Mouse (Mus musculus) neural tube, embryonic 11.5 days (tissue): Measurements from ENCODE around the gene Sp4. TPM values are rescaled to one million over a fixed set of nuclear protein-coding genes. Genes with fewer than 3 reads are reported as not detected.

ENCODE experiments used
- ATAC-seq: fragments of 200-750 bp; cut with Nextera tagmentation; 2 replicates; pipeline ENCODE4 v1.8.0; 2017; ENCODE audit warnings: moderate number of reproducible peaks, mild to moderate bottlenecking, moderate TSS enrichment, moderate library complexity; ENCODE audit not compliant: insufficient read depth, low FRiP score, low TSS enrichment
- DNase-seq: peaks from one replicate; pipeline ENCODE4 v3.0.0-alpha.2; 2015; ENCODE audit warnings: low spot score
- H3K27ac ChIP-seq: fragments of 300-500 bp; sonication (generic); 2 replicates; pipeline ENCODE4 v1.5.1; 2014; ENCODE audit warnings: low read depth, mild to moderate bottlenecking, low read length
- H3K27me3 ChIP-seq: fragments of 300-500 bp; sonication (generic); 2 replicates; pipeline ENCODE4 v1.6.1; 2014; ENCODE audit warnings: mild to moderate bottlenecking, low read length, mixed read lengths; ENCODE audit not compliant: control insufficient read depth, insufficient read depth
- H3K36me3 ChIP-seq: fragments of 300-500 bp; sonication (generic); 2 replicates; pipeline ENCODE4 v1.6.1; 2014; ENCODE audit warnings: mild to moderate bottlenecking, low read length, moderate library complexity, mixed read lengths; ENCODE audit not compliant: control insufficient read depth, insufficient read depth
- H3K4me1 ChIP-seq: fragments of 300-500 bp; sonication (generic); 2 replicates; pipeline ENCODE4 v1.6.1; 2014; ENCODE audit warnings: low read length, mixed read lengths; ENCODE audit not compliant: control insufficient read depth, insufficient read depth
- H3K4me2 ChIP-seq: fragments of 300-500 bp; sonication (generic); 2 replicates; pipeline ENCODE4 v1.6.1; 2014; ENCODE audit warnings: low read depth, mild to moderate bottlenecking, moderate library complexity
- H3K4me3 ChIP-seq: fragments of 300-500 bp; sonication (generic); 2 replicates; pipeline ENCODE4 v1.5.1; 2014; ENCODE audit warnings: low read depth, low read length
- H3K9ac ChIP-seq: fragments of 300-500 bp; sonication (generic); 2 replicates; pipeline ENCODE4 v1.6.1; 2014; ENCODE audit warnings: mild to moderate bottlenecking, low read length
- H3K9me3 ChIP-seq: fragments of 300-500 bp; sonication (generic); 2 replicates; pipeline ENCODE4 v1.6.1; 2016; ENCODE audit warnings: low read length; ENCODE audit not compliant: control insufficient read depth
- WGBS: fragments of 180-500 bp; shearing (Covaris S2); extraction: QIAGEN DNeasy Blood & Tissue Kit; methylation state at CpG from one replicate; pipeline ENCODE4 v1.1.7; 2014; 5-methylcytosine and 5-hydroxymethylcytosine counted together
- polyA plus RNA-seq: library from polyadenylated mRNA; unstranded; fragments of >200 nt; fragmentation: Nextera tagmentation; extraction: Ambion mirVana; gene quantifications from 2 replicates; pipeline ENCODE4 v1.2.1, GENCODE M21; 2014

Gene Sp4
- polyA plus RNA-seq, 1 experiment from 2014 or later, result 19.0 TPM

GRCm38 (mm10) chr12:118296236-118296635 is 5.0 kb downstream of the Sp4 start:
- no peaks in the 10 kb centered on the region for H3K9me3 ChIP-seq
- no peak overlapping the region for H3K27ac ChIP-seq
- H3K27me3 ChIP-seq, result no peaks in the 10 kb centered on the region
- no peak overlapping the region for H3K9ac ChIP-seq
- peaks cover 14% of the 10 kb centered on the region for H3K4me1 ChIP-seq
- no peaks in the 10 kb centered on the region for H3K36me3 ChIP-seq
- 98% methylated on average over 2 of the region's 2 CpGs for WGBS
- H3K4me3 ChIP-seq, result no peak overlapping the region
- no peak for ATAC-seq
- no peak overlapping the region for H3K4me2 ChIP-seq
- no peak for DNase-seq

- H3K27me3 ChIP-seq, result no peaks in the 10 kb centered on the region
- no peaks in the 10 kb centered on the region for H3K9me3 ChIP-seq
- DNase-seq (no peak), ATAC-seq (no peak)
- no peak overlapping the region for H3K4me3 ChIP-seq
- WGBS, result 96% methylated on average over 1 of the region's 1 CpGs
- peaks cover 14% of the 10 kb centered on the region for H3K4me1 ChIP-seq
- H3K4me2 ChIP-seq, result no peak overlapping the region
- no peak overlapping the region for H3K9ac ChIP-seq
- H3K36me3 ChIP-seq, result no peaks in the 10 kb centered on the region
- H3K27ac ChIP-seq, result no peak overlapping the region
Measured at GRCm38 (mm10) chr12:118295793-118296192, 5.4 kb downstream of the Sp4 start.

- 91% methylated on average over 1 of the region's 1 CpGs for WGBS
- no peaks in the 10 kb centered on the region for H3K9me3 ChIP-seq
Measured at GRCm38 (mm10) chr12:118288947-118289346, 12.3 kb downstream of the Sp4 start.

DNA sequence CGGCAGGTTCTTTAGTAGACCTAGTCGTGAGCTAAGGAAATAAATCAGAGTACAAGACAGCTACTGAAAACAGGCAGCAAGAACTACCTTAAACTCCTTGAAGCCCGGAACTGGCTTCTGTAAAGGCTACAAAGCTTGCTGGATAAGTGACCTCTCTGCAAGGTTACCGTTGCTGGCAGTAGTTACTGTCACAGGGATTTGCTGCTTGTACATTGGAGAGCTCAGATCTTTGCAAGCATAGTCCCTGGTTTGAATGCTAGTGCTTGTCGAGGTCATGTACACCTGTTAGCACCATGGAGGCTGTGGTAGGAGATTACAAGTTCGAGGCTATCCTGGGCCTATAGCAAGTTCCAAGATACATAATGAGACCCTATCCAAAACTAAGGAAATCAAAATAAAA is 16.1 kb downstream of the Sp4 start:
- DNase-seq (no peak), ATAC-seq (no peak)
- H3K9ac ChIP-seq, result no peak overlapping the region
- WGBS, result 79% methylated on average over 6 of the region's 6 CpGs
- no peak overlapping the region for H3K4me2 ChIP-seq
- H3K36me3 ChIP-seq, result no peaks in the 10 kb centered on the region
- H3K4me3 ChIP-seq, result no peak overlapping the region
- H3K4me1 ChIP-seq, result no peaks in the 10 kb centered on the region
- no peaks in the 10 kb centered on the region for H3K27me3 ChIP-seq
- H3K9me3 ChIP-seq, result no peaks in the 10 kb centered on the region
- H3K27ac ChIP-seq, result no peak overlapping the region

More at GRCm38 (mm10) chr12:118288947-118289346, 12.3 kb downstream of the Sp4 start:
- Histone ChIP-seq H3K27ac (no peak overlapping the region), H3K36me3 (no peaks in the 10 kb centered on the region), H3K4me3 (no peak overlapping the region), H3K27me3 (no peaks in the 10 kb centered on the region), H3K4me1 (no peaks in the 10 kb centered on the region), H3K4me2 (no peak overlapping the region), H3K9ac (no peak overlapping the region)
- ATAC-seq (no peak), DNase-seq (no peak)

GRCm38 (mm10) chr12:118281961-118282360 is 19.3 kb downstream of the Sp4 start:
- Histone ChIP-seq H3K36me3 (no peaks in the 10 kb centered on the region), H3K4me3 (no peak overlapping the region), H3K27ac (no peak overlapping the region), H3K4me2 (no peak overlapping the region), H3K9me3 (no peaks in the 10 kb centered on the region), H3K9ac (no peak overlapping the region), H3K4me1 (no peaks in the 10 kb centered on the region), H3K27me3 (no peaks in the 10 kb centered on the region)
- 64% methylated on average over 1 of the region's 1 CpGs for WGBS
- DNase-seq (no peak), ATAC-seq (no peak)

- Histone ChIP-seq H3K27ac (no peak overlapping the region), H3K9ac (no peak overlapping the region), H3K36me3 (no peaks in the 10 kb centered on the region), H3K9me3 (no peaks in the 10 kb centered on the region), H3K4me1 (no peaks in the 10 kb centered on the region), H3K27me3 (no peaks in the 10 kb centered on the region), H3K4me3 (no peak overlapping the region), H3K4me2 (no peak overlapping the region)
- WGBS, result 79% methylated on average over 5 of the region's 5 CpGs
- no peak for DNase-seq
- no peak for ATAC-seq
Measured at GRCm38 (mm10) chr12:118276385-118276784, 24.9 kb downstream of the Sp4 start.

DNA sequence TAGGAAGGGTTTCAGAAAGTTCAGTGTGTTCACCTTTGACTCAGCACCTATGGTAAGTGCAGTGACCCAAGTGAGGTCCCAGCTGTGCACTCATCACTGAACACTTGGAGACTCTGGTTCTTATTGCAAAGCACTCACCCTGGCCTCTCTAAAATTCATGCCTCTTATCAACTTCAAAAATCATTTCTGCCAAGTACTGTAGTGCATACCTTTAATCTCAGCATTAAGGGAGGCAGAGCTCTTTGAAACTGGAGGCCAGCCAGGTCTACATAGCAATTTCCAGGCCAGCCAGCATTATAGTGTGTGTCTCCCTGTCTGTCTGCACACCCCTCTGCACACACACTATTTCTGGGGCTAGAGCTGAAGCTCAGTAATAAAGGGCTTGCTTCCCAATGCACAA is 36.3 kb downstream of the Sp4 start:
- no peak overlapping the region for H3K27ac ChIP-seq
- DNase-seq, result no peak
- no peak overlapping the region for H3K4me2 ChIP-seq
- H3K9me3 ChIP-seq, result no peaks in the 10 kb centered on the region
- no peak for ATAC-seq
- H3K4me1 ChIP-seq, result no peaks in the 10 kb centered on the region
- H3K9ac ChIP-seq, result no peak overlapping the region
- H3K4me3 ChIP-seq, result no peak overlapping the region
- no peaks in the 10 kb centered on the region for H3K27me3 ChIP-seq
- no peaks in the 10 kb centered on the region for H3K36me3 ChIP-seq

DNA sequence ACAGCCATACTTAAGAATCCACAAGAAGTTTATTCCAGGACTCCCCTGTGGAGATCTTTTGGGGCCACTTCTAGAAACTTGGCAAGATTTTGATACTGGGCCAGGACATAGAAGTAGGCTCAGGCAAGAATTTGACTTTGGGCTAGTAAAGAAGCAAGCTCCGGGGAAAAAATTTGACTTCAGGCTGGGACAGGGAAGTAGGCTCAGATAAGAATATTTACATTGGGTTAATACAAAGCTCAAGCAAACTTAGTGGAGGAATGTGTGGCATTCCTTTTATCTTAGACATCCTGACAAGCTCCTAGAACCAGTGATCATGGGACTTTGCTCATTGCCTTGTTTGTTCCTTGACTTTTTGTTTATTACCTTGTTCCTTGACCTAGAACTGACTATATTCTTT is 37.4 kb downstream of the Sp4 start:
- Histone ChIP-seq H3K9me3 (no peaks in the 10 kb centered on the region), H3K4me3 (no peak overlapping the region), H3K27ac (no peak overlapping the region), H3K4me2 (no peak overlapping the region), H3K9ac (no peak overlapping the region), H3K36me3 (no peaks in the 10 kb centered on the region), H3K4me1 (no peaks in the 10 kb centered on the region), H3K27me3 (no peaks in the 10 kb centered on the region)
- WGBS, result 90% methylated on average over 1 of the region's 1 CpGs
- no peak for DNase-seq
- no peak for ATAC-seq

DNA sequence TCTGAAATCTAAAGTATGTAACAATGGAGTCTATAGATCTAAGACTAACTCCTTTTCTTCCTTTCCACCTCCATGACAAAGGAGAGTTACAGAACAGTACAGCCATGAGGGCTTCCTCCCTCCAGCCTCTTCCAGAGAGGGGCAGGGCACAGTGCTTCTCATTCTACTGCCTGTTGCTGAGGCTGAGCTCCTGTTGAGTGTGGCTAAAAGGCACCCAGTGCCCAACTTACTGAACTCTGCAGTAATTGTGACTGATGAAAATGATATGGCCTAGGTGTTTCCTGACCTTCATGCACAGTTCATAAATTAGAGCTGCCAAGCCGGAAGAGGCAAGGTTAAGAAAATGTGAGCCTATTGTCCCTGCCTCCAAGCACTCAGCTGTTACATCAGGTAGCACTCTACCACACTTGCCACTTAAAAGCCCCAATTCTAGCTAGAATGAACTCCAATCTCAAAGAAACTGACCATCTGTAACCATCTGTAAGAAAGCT is 45.9 kb downstream of the Sp4 start:
- ATAC-seq (no peak), DNase-seq (no peak)
- WGBS, result 84% methylated on average over 1 of the region's 1 CpGs
- Histone ChIP-seq H3K4me2 (no peak overlapping the region), H3K27ac (no peak overlapping the region), H3K4me1 (no peaks in the 10 kb centered on the region), H3K9ac (no peak overlapping the region), H3K4me3 (no peak overlapping the region), H3K27me3 (no peaks in the 10 kb centered on the region), H3K36me3 (no peaks in the 10 kb centered on the region), H3K9me3 (no peaks in the 10 kb centered on the region)
